In the genomic region with DNA sequence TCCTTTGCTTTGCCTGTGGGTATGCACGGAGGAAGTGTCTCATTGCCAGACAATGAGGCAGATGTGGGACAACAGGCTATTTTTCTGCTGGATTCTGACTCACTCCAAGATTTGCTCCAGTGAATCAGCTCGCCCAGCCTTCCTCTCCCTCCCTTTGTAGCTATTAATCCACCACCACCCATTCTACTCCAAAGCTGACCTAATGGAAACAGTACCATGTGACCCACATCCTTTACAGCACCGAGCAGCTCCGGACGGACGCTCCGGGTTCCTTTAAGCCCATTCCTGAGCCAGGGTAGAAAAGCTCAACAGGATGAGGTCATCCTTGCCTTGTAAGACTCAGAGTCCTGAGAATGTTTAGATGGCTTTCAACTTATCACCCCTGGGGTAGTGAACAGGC, we compare ENCODE assay signal across 9 mouse cellular contexts. TPM values are rescaled to one million over a fixed set of nuclear protein-coding genes. Genes with fewer than 3 reads are reported as not detected.
DNase-seq lines count a peak whose midpoint lies in the region; ATAC-seq and TF ChIP-seq lines count a peak whose summit lies in the region.
"Had no signal": no experiment of that assay in that cellular context is flagged by ENCODE, and none has a peak within 500 bp of the region (broad histone marks: within the 10 kb centered on the region; RNA-seq: fewer than 3 reads in every experiment).

No protein-coding gene starts in this region.

- no peak overlapping the region for H3K4me3 ChIP-seq in liver, adult 2 months (ENCODE audit: insufficient read depth, low read depth, low read length)
- H3K4me3 ChIP-seq in hindbrain, postnatal 0 days (ENCODE audit: low read length) = no peak overlapping the region

- H3K4me1 ChIP-seq in liver, adult 2 months (ENCODE audit: control insufficient read depth, insufficient read depth, low read length) = peaks cover 4% of the 10 kb centered on the region; the same call in 1 of the 2 replicates
- H3K4me1 ChIP-seq in hindbrain, postnatal 0 days (ENCODE audit: insufficient read depth, low read length) = peaks cover 7% of the 10 kb centered on the region

- no peaks in the 10 kb centered on the region for H3K9me3 ChIP-seq in hindbrain, postnatal 0 days (ENCODE audit: low read length)

- H3K27me3 ChIP-seq in liver, adult 2 months (ENCODE audit: control insufficient read depth, insufficient read depth, low read length) = no peaks in the 10 kb centered on the region
- no peaks in the 10 kb centered on the region for H3K27me3 ChIP-seq in hindbrain, postnatal 0 days (ENCODE audit: insufficient read depth, low read length)

- peak; percentile 33 for DNase-seq in liver, adult 2 months (ENCODE audit: extremely low read depth, low read depth, low spot score)
- DNase-seq in liver = no peak
- peak; percentile 44 for DNase-seq in adrenal gland, postnatal 25 days
- peak; percentile 85 for DNase-seq in heart, postnatal 25 days (ENCODE audit: low spot score)
- peak; percentile 84 to 90 for DNase-seq in lung, adult 18-20 months
- DNase-seq in hindbrain, postnatal 0 days (ENCODE audit: low spot score) = no peak
- DNase-seq in c-Kit-positive CD71-positive TER-119-positive erythroid progenitor cells, embryonic 14.5 days (ENCODE audit: low spot score) = no peak

- H3K79me2 ChIP-seq in liver, adult 2 months (ENCODE audit: control insufficient read depth, insufficient read depth, low read length) = peaks cover 7% of the 10 kb centered on the region; the same call in 1 of the 2 replicates

- no peaks in the 10 kb centered on the region for H3K36me3 ChIP-seq in liver, adult 2 months (ENCODE audit: control insufficient read depth, insufficient read depth, low read length)
- H3K36me3 ChIP-seq in hindbrain, postnatal 0 days (ENCODE audit: insufficient read depth, low read length) = no peaks in the 10 kb centered on the region

- intact Hi-C loops in heart, postnatal 25 days (cut with DNase I) = loop anchor here (5.0 kb wide), 2 partner anchors 188 to 268 kb away; a partner anchor contains a TSS

- no peak overlapping the region for H3K9ac ChIP-seq in liver, adult 2 months (ENCODE audit: low read depth, low read length)
- H3K9ac ChIP-seq in hindbrain, postnatal 0 days (replicated peaks; ENCODE audit: low read length) = no peak overlapping the region

- no peak overlapping the region for H3K4me2 ChIP-seq in hindbrain, postnatal 0 days (ENCODE audit: low read depth, low read length)

- TF ChIP-seq POLR2A in liver, adult 2 months (IDR thresholded peaks at IDR 0.05; ENCODE audit: extremely low read depth, insufficient read depth, low read length) = no peak

- ATAC-seq in frontal cortex, adult (ENCODE audit: low TSS enrichment) = no peak
- no peak for ATAC-seq in hindbrain, postnatal 0 days

- peak overlapping the region; percentile 79; the same call in 1 of the 2 replicates for H3K27ac ChIP-seq in liver, adult 2 months (replicated peaks; ENCODE audit: insufficient read depth, low read depth, low read length)
- no peak overlapping the region for H3K27ac ChIP-seq in hindbrain, postnatal 0 days

- TF ChIP-seq CTCF in liver, adult 2 months (IDR thresholded peaks at IDR 0.05; ENCODE audit: low read depth, low read length) = no peak
- TF ChIP-seq CTCF in hindbrain, postnatal 0 days (IDR thresholded peaks at IDR 0.05; ENCODE audit: low read depth) = no peak

- 70% methylated on average over 7 of the region's 7 CpGs for WGBS in liver, adult 2 months
- WGBS in hindbrain, postnatal 0 days = 68% methylated on average over 7 of the region's 7 CpGs

RNA-seq across cellular contexts. Expression of a gene that starts 2.0 kb away (rescaled TPM):
- total RNA-seq in liver, adult 2 months (2014; rRNA removed) = 1.8 and 2.2 TPM in 2 replicates
- 0.54 and 0.58 TPM in 2 replicates for polyA plus RNA-seq in liver, adult 2 months (2012; rRNA removed)
- total RNA-seq in adrenal gland, postnatal 25 days (2021) = 14.1 and 19.3 TPM in 2 replicates
- total RNA-seq in heart, postnatal 25 days (2021) = 10 to 100 TPM; 18.9 to 20.1 TPM
- 24.9 and 27.8 TPM in 2 replicates for total RNA-seq in hindbrain, postnatal 0 days (2014; rRNA removed)
- 35.9 and 42.4 TPM in 2 replicates for polyA plus RNA-seq in hindbrain, postnatal 0 days (2015; fragmentation: Nextera tagmentation; extraction: Ambion mirVana)

RNA-seq across cellular contexts. Expression of a gene that starts 11.7 kb away (rescaled TPM):
- not detected in 2 replicates for total RNA-seq in liver, adult 2 months (2014; rRNA removed)
- not detected in 2 replicates for polyA plus RNA-seq in liver, adult 2 months (2012; rRNA removed)
- not detected in 2 replicates for total RNA-seq in adrenal gland, postnatal 25 days (2021)
- total RNA-seq in heart, postnatal 25 days (2021) = not detected
- total RNA-seq in hindbrain, postnatal 0 days (2014; rRNA removed) = not detected in 2 replicates
- polyA plus RNA-seq in hindbrain, postnatal 0 days (2015; fragmentation: Nextera tagmentation; extraction: Ambion mirVana) = not detected in 2 replicates
- polyA plus RNA-seq: large intestine, adult 2 months had no signal

Comparison
In these comparisons a context has a peak if more than half of its experiments do, and no peak if none do; other contexts are left out.
1. DNase-seq: peak in liver, adult 2 months (single experiment), adrenal gland, postnatal 25 days (single experiment), heart, postnatal 25 days (single experiment) and lung, adult 18-20 months (2 of 2); none in liver (single experiment), hindbrain, postnatal 0 days (single experiment) and c-Kit-positive CD71-positive TER-119-positive erythroid progenitor cells, embryonic 14.5 days (single experiment).